Mouse (Mus musculus) myocyte (in vitro differentiated cells): ENCODE data around the gene Bscl2.

Experiments
- MYOD1 ChIP-seq, 3 experiments: IDR thresholded peaks; one replicate each; pipeline ENCODE4 v1.6.1; 2011; ENCODE audit warnings: control low read depth in 2 of 3, low read depth in 2 of 3, mild to moderate bottlenecking in 2 of 3, moderate library complexity in 1 of 3; ENCODE audit not compliant: insufficient read length in 2 of 3, control insufficient read depth in 1 of 3
- POLR2A ChIP-seq: IDR thresholded peaks from one replicate; pipeline ENCODE4 v1.6.1; 2011; ENCODE audit warnings: low read depth, mild to moderate bottlenecking, control low read depth, moderate library complexity; ENCODE audit not compliant: insufficient read length
- TCF3 ChIP-seq: IDR thresholded peaks from one replicate; pipeline ENCODE4 v1.6.1; 2011; ENCODE audit warnings: low read depth, control low read depth; ENCODE audit not compliant: insufficient read length

GRCm38 (mm10) chr19:8832971-8833370 lies 4.3 kb upstream of the Bscl2 start:
- no peak for TF ChIP-seq MYOD1 (IDR thresholded peaks at IDR 0.05; ENCODE audit: control insufficient read depth in 1 of 3, insufficient read length in 2 of 3, low read depth in 2 of 3)
- no peak for TF ChIP-seq POLR2A
- TF ChIP-seq TCF3, result no peak
